Mouse (Mus musculus): ENCODE data around the gene Nhsl1. TPM values are rescaled to one million over a fixed set of nuclear protein-coding genes. Genes with fewer than 3 reads are reported as not detected.

The Nhsl1 gene
- polyA plus RNA-seq, 1 experiment from 2014 or later = 16.6 TPM

GRCm38 (mm10) chr10:18407062-18407830 lies 88.5 kb downstream of the Nhsl1 start:
- H3K27me3 ChIP-seq = no peaks in the 10 kb centered on the region
- ATAC-seq (replicated peaks) = peak; percentile 94
- H3K4me2 ChIP-seq (replicated peaks) = peak overlapping the region; percentile 49
- H3K4me3 ChIP-seq = peak overlapping the region; percentile 47
- under 1% methylated on average over 21 of the region's 21 CpGs for WGBS
- peak overlapping the region; percentile 64 for H3K27ac ChIP-seq (replicated peaks)
- no peaks in the 10 kb centered on the region for H3K36me3 ChIP-seq
- H3K9ac ChIP-seq (replicated peaks) = peak overlapping the region; percentile 72
- peaks cover 58% of the 10 kb centered on the region for H3K4me1 ChIP-seq
- no peaks in the 10 kb centered on the region for H3K9me3 ChIP-seq

DNA sequence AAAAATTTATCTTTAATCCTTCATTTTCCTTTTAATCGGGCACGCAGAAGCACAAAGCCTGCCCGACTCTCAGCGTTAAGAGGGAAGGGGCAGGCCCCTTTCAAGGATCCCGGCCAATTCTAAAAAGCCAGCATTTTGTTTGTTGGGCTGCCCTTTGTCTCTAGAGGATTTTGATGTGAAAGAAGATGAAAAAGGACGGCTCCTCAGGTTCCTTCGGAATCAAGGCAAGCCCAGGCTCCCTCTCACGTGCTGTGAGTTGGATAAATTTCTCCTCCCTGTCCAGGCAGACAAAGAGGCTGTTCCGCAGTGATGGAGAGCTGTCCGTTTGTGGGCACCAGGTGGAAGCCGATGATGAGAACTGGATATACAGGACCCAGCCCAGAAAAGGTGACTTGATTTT lies 89.3 kb downstream of the Nhsl1 start:
- WGBS = 3% methylated on average over 11 of the region's 11 CpGs
- peak overlapping the region; percentile 72 for H3K9ac ChIP-seq (replicated peaks)
- H3K4me3 ChIP-seq = peak overlapping the region; percentile 47
- H3K9me3 ChIP-seq = no peaks in the 10 kb centered on the region
- peak overlapping the region; percentile 64 for H3K27ac ChIP-seq (replicated peaks)
- ATAC-seq (replicated peaks) = no peak
- H3K27me3 ChIP-seq = no peaks in the 10 kb centered on the region
- peaks cover 66% of the 10 kb centered on the region for H3K4me1 ChIP-seq
- peak overlapping the region; percentile 49 for H3K4me2 ChIP-seq (replicated peaks)
- H3K36me3 ChIP-seq = no peaks in the 10 kb centered on the region

- Histone ChIP-seq H3K4me2 (replicated peaks) (peak overlapping the region; percentile 49), H3K27ac (replicated peaks) (peak overlapping the region; percentile 64), H3K36me3 (no peaks in the 10 kb centered on the region), H3K9me3 (no peaks in the 10 kb centered on the region), H3K4me1 (peaks cover 62% of the 10 kb centered on the region), H3K9ac (replicated peaks) (peak overlapping the region; percentile 72), H3K27me3 (no peaks in the 10 kb centered on the region), H3K4me3 (peak overlapping the region; percentile 47)
- ATAC-seq (replicated peaks) = no peak
- 10% methylated on average over 9 of the region's 9 CpGs for WGBS
Measured at GRCm38 (mm10) chr10:18408635-18409034, 89.8 kb downstream of the Nhsl1 start.

GRCm38 (mm10) chr10:18409068-18409467 lies 90.3 kb downstream of the Nhsl1 start:
- no peaks in the 10 kb centered on the region for H3K9me3 ChIP-seq
- H3K27ac ChIP-seq (replicated peaks) = peak overlapping the region; percentile 64
- H3K4me3 ChIP-seq = peak overlapping the region; percentile 47
- H3K36me3 ChIP-seq = no peaks in the 10 kb centered on the region
- ATAC-seq (replicated peaks) = no peak
- 0% methylated on average over 2 of the region's 2 CpGs for WGBS
- peak overlapping the region; percentile 49 for H3K4me2 ChIP-seq (replicated peaks)
- H3K4me1 ChIP-seq = peaks cover 59% of the 10 kb centered on the region
- H3K9ac ChIP-seq (replicated peaks) = peak overlapping the region; percentile 72
- no peaks in the 10 kb centered on the region for H3K27me3 ChIP-seq

DNA sequence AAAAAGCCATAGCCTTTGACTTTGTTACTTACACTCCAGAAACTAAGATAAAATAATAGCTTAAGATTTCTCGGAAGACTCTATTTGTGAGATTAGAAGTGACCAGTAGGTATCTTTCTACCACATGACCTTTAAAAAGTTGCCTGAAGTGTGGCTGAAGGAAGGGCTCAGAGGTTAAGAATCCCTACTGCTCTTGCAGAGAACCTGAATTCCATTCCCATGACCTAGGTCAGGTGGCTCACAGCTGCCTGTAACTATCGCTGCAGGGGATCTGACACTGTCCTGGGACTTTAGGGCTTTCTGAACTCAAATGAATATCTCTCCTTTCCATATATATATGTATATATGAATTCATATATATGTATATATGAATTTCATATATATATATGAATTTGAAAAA lies 92.5 kb downstream of the Nhsl1 start:
- peaks cover 57% of the 10 kb centered on the region for H3K4me1 ChIP-seq
- WGBS = 73% methylated on average over 2 of the region's 2 CpGs
- no peaks in the 10 kb centered on the region for H3K27me3 ChIP-seq
- no peak for ATAC-seq (replicated peaks)
- H3K36me3 ChIP-seq = no peaks in the 10 kb centered on the region
- no peak overlapping the region for H3K4me3 ChIP-seq
- no peaks in the 10 kb centered on the region for H3K9me3 ChIP-seq
- no peak overlapping the region for H3K27ac ChIP-seq (replicated peaks)
- peak overlapping the region; percentile 49; the same call in 1 of the 2 replicates for H3K4me2 ChIP-seq (replicated peaks)
- H3K9ac ChIP-seq (replicated peaks) = no peak overlapping the region

DNA sequence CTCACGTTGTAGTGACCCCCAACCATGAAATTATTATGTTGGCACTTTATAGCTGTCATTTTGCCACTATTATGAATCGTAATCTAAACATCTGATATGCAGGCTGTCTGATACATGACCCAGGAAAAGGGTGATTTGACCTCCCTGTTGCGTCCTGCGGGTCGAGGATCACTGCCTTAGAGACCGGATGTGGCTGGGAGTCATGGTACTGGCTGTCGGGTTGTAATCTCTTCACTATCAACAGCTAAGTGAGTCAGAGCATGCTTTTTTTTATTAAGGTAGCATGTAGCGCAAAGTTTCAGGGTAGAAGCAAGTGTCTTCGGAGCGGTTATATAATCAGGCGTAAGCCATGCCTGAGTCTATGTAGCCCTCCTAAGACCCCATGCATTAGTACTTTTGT lies 97.2 kb downstream of the Nhsl1 start:
- Histone ChIP-seq H3K27me3 (no peaks in the 10 kb centered on the region), H3K9ac (replicated peaks) (no peak overlapping the region), H3K27ac (replicated peaks) (no peak overlapping the region), H3K36me3 (no peaks in the 10 kb centered on the region), H3K4me2 (replicated peaks) (no peak overlapping the region), H3K9me3 (no peaks in the 10 kb centered on the region), H3K4me1 (peaks cover 30% of the 10 kb centered on the region), H3K4me3 (no peak overlapping the region)
- ATAC-seq (replicated peaks) = no peak
- WGBS = 92% methylated on average over 11 of the region's 11 CpGs

DNA sequence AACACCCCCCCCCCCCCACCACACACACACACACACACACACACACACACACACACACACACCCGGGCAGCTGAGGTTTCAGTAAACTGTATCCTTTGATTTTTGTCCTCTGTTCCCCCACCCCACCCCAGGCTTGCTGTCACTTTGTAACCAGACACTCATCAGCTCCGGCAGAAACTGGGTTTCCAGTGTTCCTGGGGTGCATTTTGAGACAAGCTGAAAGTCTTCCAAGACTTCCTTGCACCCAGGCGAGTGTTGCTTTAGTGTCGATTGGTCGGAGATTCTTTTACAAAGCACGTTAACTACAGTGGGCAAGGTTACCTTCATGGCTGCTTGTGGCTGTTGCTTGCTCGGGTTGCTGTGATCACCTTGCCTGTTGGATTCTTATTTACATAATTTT lies 99.4 kb downstream of the Nhsl1 start:
- peaks cover 18% of the 10 kb centered on the region for H3K4me1 ChIP-seq
- H3K9ac ChIP-seq (replicated peaks) = no peak overlapping the region
- H3K4me3 ChIP-seq = no peak overlapping the region
- H3K4me2 ChIP-seq (replicated peaks) = no peak overlapping the region
- no peak overlapping the region for H3K27ac ChIP-seq (replicated peaks)
- H3K27me3 ChIP-seq = no peaks in the 10 kb centered on the region
- no peak for ATAC-seq (replicated peaks)
- 46% methylated on average over 7 of the region's 7 CpGs for WGBS
- H3K36me3 ChIP-seq = no peaks in the 10 kb centered on the region
- no peaks in the 10 kb centered on the region for H3K9me3 ChIP-seq

DNA sequence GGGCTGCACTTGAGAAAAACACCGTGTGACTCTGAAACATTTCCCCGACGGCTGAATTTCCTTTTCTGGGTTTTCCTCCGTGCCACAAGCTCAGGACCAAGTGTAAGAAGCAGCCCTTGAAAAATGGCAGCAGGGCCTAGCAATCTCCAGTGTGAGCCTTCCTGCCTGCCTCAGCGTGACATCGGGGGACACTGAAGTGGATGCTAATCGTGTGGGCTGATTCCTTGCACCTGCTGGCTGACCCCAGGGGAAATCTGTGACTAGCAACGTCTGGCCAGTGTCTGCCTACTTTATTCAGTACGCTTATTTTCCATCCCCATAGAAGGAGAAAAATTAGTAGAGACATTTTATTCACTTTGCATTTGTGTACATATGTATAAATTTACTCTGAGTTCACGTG lies 100.7 kb downstream of the Nhsl1 start:
- WGBS = 72% methylated on average over 10 of the region's 10 CpGs
- Histone ChIP-seq H3K27me3 (no peaks in the 10 kb centered on the region), H3K4me2 (replicated peaks) (no peak overlapping the region), H3K9me3 (no peaks in the 10 kb centered on the region), H3K9ac (replicated peaks) (no peak overlapping the region), H3K27ac (replicated peaks) (no peak overlapping the region), H3K4me3 (no peak overlapping the region), H3K36me3 (no peaks in the 10 kb centered on the region), H3K4me1 (peaks cover 18% of the 10 kb centered on the region)
- no peak for ATAC-seq (replicated peaks)

- ATAC-seq (replicated peaks) = no peak
- WGBS = 88% methylated on average over 6 of the region's 6 CpGs
Measured at GRCm38 (mm10) chr10:18420259-18421000, 101.6 kb downstream of the Nhsl1 start.

DNA sequence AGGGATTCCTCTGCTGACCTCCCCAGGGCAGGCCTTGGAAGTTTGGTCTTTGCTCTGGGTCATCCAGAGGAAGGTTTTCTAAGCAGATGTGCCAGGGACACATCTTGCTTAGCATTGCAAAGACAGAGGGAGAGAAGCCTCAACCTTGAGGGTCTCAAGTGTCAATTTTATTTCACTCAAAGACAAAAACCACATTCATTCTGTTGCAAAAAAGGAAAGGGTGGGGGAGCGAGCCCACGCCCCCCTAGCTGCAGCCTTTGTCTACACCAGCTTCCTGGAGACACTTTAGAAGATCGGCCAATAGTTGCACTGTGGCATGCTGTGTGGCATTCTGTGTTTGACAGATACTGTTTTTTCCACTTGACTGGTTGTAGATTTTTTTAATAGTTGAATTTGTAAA lies 104.2 kb downstream of the Nhsl1 start:
- H3K9ac ChIP-seq (replicated peaks) = no peak overlapping the region
- H3K4me1 ChIP-seq = peaks cover 9% of the 10 kb centered on the region; the same call in 1 of the 2 replicates
- peaks cover 6% of the 10 kb centered on the region; the same call in 1 of the 2 replicates for H3K36me3 ChIP-seq
- H3K4me2 ChIP-seq (replicated peaks) = no peak overlapping the region
- 30% methylated on average over 3 of the region's 3 CpGs for WGBS
- ATAC-seq (replicated peaks) = no peak
- H3K27me3 ChIP-seq = no peaks in the 10 kb centered on the region
- no peaks in the 10 kb centered on the region; the same call in 1 of the 2 replicates for H3K9me3 ChIP-seq
- no peak overlapping the region for H3K4me3 ChIP-seq
- no peak overlapping the region for H3K27ac ChIP-seq (replicated peaks)

More at GRCm38 (mm10) chr10:18420259-18421000, 101.6 kb downstream of the Nhsl1 start:
- Histone ChIP-seq H3K27ac (replicated peaks) (no peak overlapping the region), H3K4me2 (replicated peaks) (no peak overlapping the region), H3K27me3 (no peaks in the 10 kb centered on the region), H3K4me3 (no peak overlapping the region), H3K4me1 (peaks cover 9% of the 10 kb centered on the region), H3K36me3 (no peaks in the 10 kb centered on the region), H3K9ac (replicated peaks) (no peak overlapping the region), H3K9me3 (no peaks in the 10 kb centered on the region)

GRCm38 (mm10) chr10:18423557-18423956 lies 104.8 kb downstream of the Nhsl1 start:
- no peak overlapping the region for H3K4me2 ChIP-seq (replicated peaks)
- H3K9me3 ChIP-seq = no peaks in the 10 kb centered on the region; the same call in 1 of the 2 replicates
- peaks cover 6% of the 10 kb centered on the region; the same call in 1 of the 2 replicates for H3K36me3 ChIP-seq
- no peak for ATAC-seq (replicated peaks)
- peaks cover 6% of the 10 kb centered on the region; the same call in 1 of the 2 replicates for H3K4me1 ChIP-seq
- 80% methylated on average over 9 of the region's 9 CpGs for WGBS
- H3K9ac ChIP-seq (replicated peaks) = no peak overlapping the region
- H3K27ac ChIP-seq (replicated peaks) = no peak overlapping the region
- no peaks in the 10 kb centered on the region for H3K27me3 ChIP-seq
- no peak overlapping the region for H3K4me3 ChIP-seq

DNA sequence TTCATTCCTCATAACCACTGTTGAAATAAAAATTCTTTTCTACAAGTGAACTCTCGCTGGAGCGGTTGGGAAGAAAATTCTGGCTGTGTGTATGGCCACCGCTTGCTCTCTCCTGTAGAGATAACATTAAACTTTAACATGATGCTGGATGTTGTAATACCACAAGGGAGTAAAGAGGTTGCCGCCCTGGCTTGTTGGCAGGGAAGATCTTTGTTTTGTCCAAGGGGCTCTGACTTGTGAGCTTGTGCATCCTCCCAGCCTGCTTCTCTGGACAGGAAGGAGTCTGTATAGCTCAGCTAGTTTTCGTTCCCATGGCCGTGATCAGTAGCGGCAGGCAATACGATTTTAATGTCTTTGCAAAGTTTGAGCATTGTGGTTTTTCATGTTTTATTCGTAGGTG lies 109.1 kb downstream of the Nhsl1 start:
- peaks cover 14% of the 10 kb centered on the region for H3K36me3 ChIP-seq
- no peak overlapping the region for H3K27ac ChIP-seq (replicated peaks)
- no peak overlapping the region for H3K4me2 ChIP-seq (replicated peaks)
- no peaks in the 10 kb centered on the region for H3K27me3 ChIP-seq
- WGBS = 97% methylated on average over 9 of the region's 9 CpGs
- H3K4me3 ChIP-seq = no peak overlapping the region
- no peak overlapping the region for H3K9ac ChIP-seq (replicated peaks)
- H3K4me1 ChIP-seq = peaks cover 13% of the 10 kb centered on the region
- H3K9me3 ChIP-seq = no peaks in the 10 kb centered on the region; the same call in 1 of the 2 replicates
- ATAC-seq (replicated peaks) = no peak
